Mouse (Mus musculus) layer of hippocampus, postnatal 25 days (tissue): ENCODE measurements around the gene Rbak. TPM values are rescaled to one million over a fixed set of nuclear protein-coding genes. Genes with fewer than 3 reads are reported as not detected.
"Not testable (repeated sequence)": the region's sequence is repeated elsewhere in the genome, so short reads cannot be mapped to it uniquely, and the experiment has no call there.

Source experiments
- DNase-seq, 2 experiments: peaks; one replicate each; pipeline ENCODE4 v3.0.0; 2022; ENCODE audit warnings: mixed read lengths in 2 of 2, low spot score in 1 of 2; ENCODE audit errors: extremely low spot score in 1 of 2
- microRNA-seq, 2 experiments: library from miRNA; unstranded; fragments of <30 nt; microRNA quantifications; one replicate each; pipeline ENCODE4 v1.2.0; 2021
- total RNA-seq, 2 experiments: library from RNA; stranded (reverse); gene quantifications; 2 replicates each; pipeline ENCODE4 v1.2.3; 2021

The Rbak gene
- total RNA-seq, 2 experiments from 2014 or later: 12.8 to 15.2 TPM

GRCm38 (mm10) chr5:143137580-143137979 lies 43.0 kb downstream of the Rbak start:
- DNase-seq: no peak

GRCm38 (mm10) chr5:143135042-143135441 lies 45.5 kb downstream of the Rbak start:
- no peak for DNase-seq

GRCm38 (mm10) chr5:143134216-143135010 lies 46.2 kb downstream of the Rbak start:
- DNase-seq: not testable (repeated sequence)

GRCm38 (mm10) chr5:143132935-143133514 lies 47.5 kb downstream of the Rbak start:
- DNase-seq: no peak

- DNase-seq: no peak
Observed at GRCm38 (mm10) chr5:143130342-143130741, 50.2 kb downstream of the Rbak start.

GRCm38 (mm10) chr5:143129101-143129500 lies 51.5 kb downstream of the Rbak start:
- DNase-seq: no peak

GRCm38 (mm10) chr5:143127837-143128236 lies 52.7 kb downstream of the Rbak start:
- no peak for DNase-seq

GRCm38 (mm10) chr5:143126908-143127307 lies 53.7 kb downstream of the Rbak start:
- no peak for DNase-seq

GRCm38 (mm10) chr5:143126089-143126488 lies 54.5 kb downstream of the Rbak start:
- DNase-seq: no peak

- DNase-seq: peak; percentile 16 to 37
Observed at GRCm38 (mm10) chr5:143125601-143126000, 55.0 kb downstream of the Rbak start.

- DNase-seq: no peak
Observed at GRCm38 (mm10) chr5:143124805-143125378, 55.7 kb downstream of the Rbak start.

GRCm38 (mm10) chr5:143122673-143123072 lies 57.9 kb downstream of the Rbak start:
- DNase-seq: no peak

Small RNA genes within 50 kb of the gene (microRNA-seq; reads per million reads assigned to microRNA genes)
- gene Gm44405: 0 reads per million in 2 experiments

Other genes starting within 250 kb of the Rbak start
- 100 to 1,000 TPM; 229 to 232 TPM for gene Fscn1, start 220.4 kb downstream of the Rbak start, total RNA-seq
- 10 to 100 TPM; 46.6 to 47.5 TPM for gene Rnf216, start 67.8 kb downstream of the Rbak start, total RNA-seq
- gene Olfr718-ps1, start 33.2 kb downstream of the Rbak start, total RNA-seq: under 1 TPM; 0.10 to 0.21 TPM
- not detected for gene Spdye4b, start 242 bp upstream of the Rbak start, total RNA-seq
- gene Spdye4a, start 46.1 kb upstream of the Rbak start, total RNA-seq: not detected
- 10 to 100 TPM; 28.4 to 31.2 TPM for gene Zfp12, start 54.4 kb upstream of the Rbak start, total RNA-seq
- gene Zfp316, start 89.2 kb upstream of the Rbak start, total RNA-seq: 10 to 100 TPM; 22.0 to 22.5 TPM
- gene Zfp853, start 112.8 kb upstream of the Rbak start, total RNA-seq: 1 to 10 TPM; 5.5 to 6.6 TPM
- gene E130309D02Rik, start 134.6 kb upstream of the Rbak start, total RNA-seq: 10 to 100 TPM; 23.4 to 25.2 TPM
- gene Zdhhc4, start 148.5 kb upstream of the Rbak start, total RNA-seq: 10 to 100 TPM; 41.8 to 49.9 TPM
- 1 to 10 TPM; 1.1 to 1.4 TPM for gene Grid2ip, start 176.6 kb upstream of the Rbak start, total RNA-seq
- 10 to 100 TPM; 34.6 to 39.0 TPM for gene Kdelr2, start 223.1 kb upstream of the Rbak start, total RNA-seq